7 mouse cellular contexts compared by ENCODE assay signal in the genomic region with DNA sequence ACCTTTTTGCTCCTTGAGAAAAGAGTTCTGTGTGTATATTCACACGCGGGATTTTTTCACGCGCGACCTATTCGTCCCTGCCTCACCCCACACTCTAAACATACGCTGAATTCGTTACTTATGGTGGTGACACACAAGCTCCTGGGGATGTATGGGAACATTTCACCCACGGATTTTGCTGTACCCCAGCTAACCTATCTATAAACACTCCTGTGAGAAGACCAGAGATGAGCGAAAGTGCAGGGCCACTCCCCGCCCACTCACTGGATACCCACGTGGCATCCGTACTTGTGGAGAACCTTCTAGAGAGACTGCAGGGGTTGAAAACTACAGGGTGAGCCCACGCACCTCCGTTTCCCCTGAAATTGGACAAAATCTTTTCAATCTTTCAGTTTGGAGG. TPM values are rescaled to one million over a fixed set of nuclear protein-coding genes. Genes with fewer than 3 reads are reported as not detected.
A peak's percentile ranks its signal among the peaks of the same experiment; 100 is the strongest.
DNase-seq lines count a peak whose midpoint lies in the region; ATAC-seq and TF ChIP-seq lines count a peak whose summit lies in the region.

No protein-coding gene starts in this region.

- no peak for TF ChIP-seq POLR2A in MEL (IDR thresholded peaks at IDR 0.05; ENCODE audit: control insufficient read depth in 1 of 2, insufficient read depth in 1 of 2, low read depth in 1 of 2, low read length in 2 of 2, poor library complexity in 1 of 2)
- TF ChIP-seq POLR2A in cortical plate, adult 2 months (IDR thresholded peaks at IDR 0.05; ENCODE audit: extremely low read depth, insufficient read depth, low read length) = no peak
- no peak for TF ChIP-seq POLR2A in liver, adult 2 months (IDR thresholded peaks at IDR 0.05; ENCODE audit: extremely low read depth, insufficient read depth, low read length)

- H3K27me3 ChIP-seq in MEL (ENCODE audit: control insufficient read depth in 1 of 2, insufficient read depth in 2 of 2, low read length in 2 of 2) = peaks cover 14 to 25% of the 10 kb centered on the region in 2 experiments
- peaks cover 5% of the 10 kb centered on the region for H3K27me3 ChIP-seq in liver, adult 2 months (ENCODE audit: control insufficient read depth, insufficient read depth, low read length)
- peaks cover 44% of the 10 kb centered on the region for H3K27me3 ChIP-seq in neural tube, embryonic 12.5 days (replicated peaks)

- no peak overlapping the region for H3K27ac ChIP-seq in MEL (ENCODE audit: control insufficient read depth, low read depth, low read length)
- no peak overlapping the region for H3K27ac ChIP-seq in cortical plate, adult 2 months (ENCODE audit: insufficient read depth, low read length)
- 0 out of 2 replicates have a peak overlapping the region, but pooled peaks have one; percentile 13 for H3K27ac ChIP-seq in liver, adult 2 months (replicated peaks; ENCODE audit: insufficient read depth, low read depth, low read length)
- no peak overlapping the region for H3K27ac ChIP-seq in neural tube, embryonic 12.5 days

- no peak for ATAC-seq in neural tube, embryonic 12.5 days (ENCODE audit: low FRiP score, low read depth)

- no peak overlapping the region for H3K4me3 ChIP-seq in MEL (ENCODE audit: control insufficient read depth in 1 of 2, insufficient read depth in 1 of 2, low read depth in 2 of 2, low read length in 2 of 2)
- peak overlapping the region; percentile 2; the same call in 1 of the 2 replicates for H3K4me3 ChIP-seq in cortical plate, adult 2 months (ENCODE audit: insufficient read depth, low read length)
- H3K4me3 ChIP-seq in liver, adult 2 months (ENCODE audit: insufficient read depth, low read depth, low read length) = no peak overlapping the region; the same call in none of the 2 replicates
- peak overlapping the region; percentile 36 for H3K4me3 ChIP-seq in neural tube, embryonic 12.5 days

- H3K9ac ChIP-seq in MEL (ENCODE audit: control insufficient read depth, low read depth, low read length, poor library complexity, severe bottlenecking) = peak overlapping the region; percentile 27
- no peak overlapping the region for H3K9ac ChIP-seq in liver, adult 2 months (ENCODE audit: low read depth, low read length)
- peak overlapping the region; percentile 35; the same call in 1 of the 2 replicates for H3K9ac ChIP-seq in neural tube, embryonic 12.5 days

- WGBS in liver, adult 2 months = 3% methylated on average over 15 of the region's 15 CpGs
- 2% methylated on average over 15 of the region's 15 CpGs for WGBS in neural tube, embryonic 12.5 days

- H3K79me2 ChIP-seq in MEL (ENCODE audit: control insufficient read depth, insufficient read depth, low read length, poor library complexity) = peaks cover 6% of the 10 kb centered on the region
- H3K79me2 ChIP-seq in liver, adult 2 months (ENCODE audit: control insufficient read depth, insufficient read depth, low read length) = no peaks in the 10 kb centered on the region

- H3K36me3 ChIP-seq in MEL (ENCODE audit: control insufficient read depth in 1 of 2, insufficient read depth in 2 of 2, low read length in 2 of 2) = no peaks in the 10 kb centered on the region; a peak in 1 of 4 replicates
- H3K36me3 ChIP-seq in liver, adult 2 months (ENCODE audit: control insufficient read depth, insufficient read depth, low read length) = no peaks in the 10 kb centered on the region
- H3K36me3 ChIP-seq in neural tube, embryonic 12.5 days = no peaks in the 10 kb centered on the region

- H3K4me1 ChIP-seq in MEL (ENCODE audit: control insufficient read depth in 1 of 2, insufficient read depth in 2 of 2, low read length in 2 of 2) = peaks cover 0 to 10% of the 10 kb centered on the region in 2 experiments; a peak in 2 of 4 replicates
- H3K4me1 ChIP-seq in cortical plate, adult 2 months (ENCODE audit: control insufficient read depth, insufficient read depth, low read length) = peaks cover 2% of the 10 kb centered on the region; the same call in 1 of the 2 replicates
- no peaks in the 10 kb centered on the region for H3K4me1 ChIP-seq in liver, adult 2 months (ENCODE audit: control insufficient read depth, insufficient read depth, low read length)
- H3K4me1 ChIP-seq in neural tube, embryonic 12.5 days = peaks cover 52% of the 10 kb centered on the region

- H3K4me2 ChIP-seq in neural tube, embryonic 12.5 days (replicated peaks) = peak overlapping the region; percentile 95

- DNase-seq in MEL (ENCODE audit: low read depth, low spot score) = peak; percentile 41
- peak; percentile 29 for DNase-seq in heart, postnatal 4 days
- no peak for DNase-seq in liver, adult 2 months (ENCODE audit: extremely low read depth, low read depth, low spot score)
- DNase-seq in cerebellum, postnatal 4 days (ENCODE audit: low spot score in 2 of 2) = no peak
- no peak for DNase-seq in testis, postnatal 10 days (ENCODE audit: low spot score)

- TF ChIP-seq EP300 in MEL (IDR thresholded peaks at IDR 0.05; ENCODE audit: low read depth in 1 of 2, low read length in 2 of 2) = no peak

- no peak for TF ChIP-seq RAD21 in MEL (IDR thresholded peaks at IDR 0.05; ENCODE audit: low read depth, low read length)

- H3K9me3 ChIP-seq in MEL (replicated peaks; ENCODE audit: insufficient read depth, low read length) = no peaks in the 10 kb centered on the region
- H3K9me3 ChIP-seq in neural tube, embryonic 12.5 days = no peaks in the 10 kb centered on the region

- TF ChIP-seq CTCF in MEL (IDR thresholded peaks at IDR 0.05 in 2 of 3, conservative IDR thresholded peaks at IDR 0.05 in 1 of 3; ENCODE audit: control insufficient read depth in 1 of 3, insufficient read depth in 1 of 3, low read depth in 2 of 3, low read length in 3 of 3, poor library complexity in 1 of 3, severe bottlenecking in 1 of 3) = no peak
- no peak for TF ChIP-seq CTCF in cortical plate, adult 2 months (IDR thresholded peaks at IDR 0.05; ENCODE audit: extremely low read depth, insufficient read depth, low read length)
- no peak for TF ChIP-seq CTCF in liver, adult 2 months (IDR thresholded peaks at IDR 0.05; ENCODE audit: low read depth, low read length)

TF ChIP-seq in MEL, 35 proteins besides CTCF, POLR2A, EP300 and RAD21:
- TF ChIP-seq KAT2A (conservative IDR thresholded peaks at IDR 0.05; ENCODE audit: low read depth, low read length) (no peak), POLR2AphosphoS2 (IDR thresholded peaks at IDR 0.05; ENCODE audit: low read length) (no peak), ZNF384 (IDR thresholded peaks at IDR 0.05; ENCODE audit: low read depth, low read length) (no peak), SMC3 (IDR thresholded peaks at IDR 0.05; ENCODE audit: low read depth, low read length) (no peak), MAX (IDR thresholded peaks at IDR 0.05; ENCODE audit: low read length) (peak; percentile 54; the same call in 1 of the 2 replicates), UBTF (IDR thresholded peaks at IDR 0.05; ENCODE audit: borderline replicate concordance, insufficient read depth, low read depth, low read length) (no peak)

RNA-seq across cellular contexts. Expression of gene Ccnd2, which starts 3.5 kb away (rescaled TPM):
- total RNA-seq in MEL (2012; rRNA removed) = 62.3 and 67.3 TPM in 2 replicates
- polyA plus RNA-seq in MEL (2012; ENCODE audit: insufficient read depth in 1 of 2, insufficient read length in 2 of 2, low read depth in 1 of 2, low replicate concordance in 2 of 2, missing spikeins in 1 of 2) = 100 to 1,000 TPM; 198 to 407 TPM
- polyA plus RNA-seq in cortical plate, adult 2 months (2012; rRNA removed) = 42.3 and 43.6 TPM in 2 replicates
- 100 to 1,000 TPM; 282 to 291 TPM for total RNA-seq in heart, postnatal 4 days (2021)
- 5.3 and 6.0 TPM in 2 replicates for total RNA-seq in liver, adult 2 months (2014; rRNA removed)
- 2.4 and 5.0 TPM in 2 replicates for polyA plus RNA-seq in liver, adult 2 months (2012; rRNA removed)
- polyA plus RNA-seq in neural tube, embryonic 12.5 days (2016; fragmentation: Nextera tagmentation; extraction: Ambion mirVana) = 399 and 445 TPM in 2 replicates

RNA-seq across cellular contexts. Expression of gene Tigar, which starts 46.1 kb away (rescaled TPM):
- 3.2 and 3.8 TPM in 2 replicates for total RNA-seq in MEL (2012; rRNA removed)
- polyA plus RNA-seq in MEL (2012; ENCODE audit: insufficient read depth in 1 of 2, insufficient read length in 2 of 2, low read depth in 1 of 2, low replicate concordance in 2 of 2, missing spikeins in 1 of 2) = 1 to 10 TPM in 1 of 2 experiments, not detected in 1; 5.6 TPM
- polyA plus RNA-seq in cortical plate, adult 2 months (2012; rRNA removed) = 18.5 and 18.7 TPM in 2 replicates
- 10 to 100 TPM; 29.4 to 32.9 TPM for total RNA-seq in heart, postnatal 4 days (2021)
- 2.3 and 2.4 TPM in 2 replicates for total RNA-seq in liver, adult 2 months (2014; rRNA removed)
- 3.8 and 4.2 TPM in 2 replicates for polyA plus RNA-seq in liver, adult 2 months (2012; rRNA removed)
- polyA plus RNA-seq in neural tube, embryonic 12.5 days (2016; fragmentation: Nextera tagmentation; extraction: Ambion mirVana) = 7.9 and 8.3 TPM in 2 replicates

Comparison
In these comparisons a context has a peak if more than half of its experiments do, and no peak if none do; other contexts are left out.
1. DNase-seq: peak in MEL (single experiment) and heart, postnatal 4 days (single experiment); none in liver, adult 2 months (single experiment), cerebellum, postnatal 4 days (0 of 2) and testis, postnatal 10 days (single experiment).
2. H3K4me3 ChIP-seq: peak in cortical plate, adult 2 months (single experiment) and neural tube, embryonic 12.5 days (single experiment); none in MEL (0 of 2) and liver, adult 2 months (single experiment).